Mouse (Mus musculus): ENCODE results near the gene Ccdc15. TPM values are rescaled to one million over a fixed set of nuclear protein-coding genes. Genes with fewer than 3 reads are reported as not detected.
A peak's percentile ranks its signal among the peaks of the same experiment; 100 is the strongest.

The Ccdc15 gene
- polyA plus RNA-seq, 1 experiment from 2014 or later = 2.2 TPM

DNA sequence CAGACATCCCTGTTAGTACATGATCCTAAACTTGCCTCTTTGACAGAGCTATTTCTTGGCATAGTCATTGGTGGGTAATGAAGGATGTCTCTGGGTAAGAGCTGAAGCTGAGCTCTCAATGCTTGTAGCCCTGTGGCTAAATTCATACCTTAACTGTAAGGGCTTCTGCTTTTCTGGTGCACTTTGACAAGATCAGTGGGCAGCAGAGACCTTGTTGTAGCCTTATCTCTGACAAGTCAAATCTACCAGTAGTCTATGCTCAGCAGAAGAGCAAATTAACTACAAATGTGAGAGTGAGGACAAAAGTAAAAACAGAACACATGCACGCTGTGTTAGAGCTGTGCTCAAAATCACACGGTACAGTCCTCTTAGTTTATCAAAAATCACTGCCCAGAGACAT lies 81.6 kb downstream of the Ccdc15 start:
- TF ChIP-seq EP300 (optimal IDR thresholded peaks at IDR 0.05) = no peak
- TF ChIP-seq CTCF (IDR thresholded peaks at IDR 0.05; ENCODE audit: low read depth) = no peak
- Histone ChIP-seq H3K9me3 (ENCODE audit: control insufficient read depth, low read length) (no peaks in the 10 kb centered on the region), H3K4me1 (replicated peaks; ENCODE audit: control insufficient read depth, insufficient read depth) (no peaks in the 10 kb centered on the region), H3K27ac (replicated peaks) (no peak overlapping the region), H3K27me3 (ENCODE audit: control insufficient read depth, insufficient read depth, low read length) (no peaks in the 10 kb centered on the region), H3K4me2 (replicated peaks; ENCODE audit: low read depth) (no peak overlapping the region), H3K4me3 (ENCODE audit: low read depth, low read length) (no peak overlapping the region), H3K36me3 (ENCODE audit: control insufficient read depth, insufficient read depth, low read length) (no peaks in the 10 kb centered on the region), H3K9ac (ENCODE audit: low read length) (no peak overlapping the region)
- DNase-seq (ENCODE audit: low spot score) (no peak), ATAC-seq (ENCODE audit: low FRiP score, low TSS enrichment) (no peak)
- WGBS = 81% methylated on average over 2 of the region's 2 CpGs

DNA sequence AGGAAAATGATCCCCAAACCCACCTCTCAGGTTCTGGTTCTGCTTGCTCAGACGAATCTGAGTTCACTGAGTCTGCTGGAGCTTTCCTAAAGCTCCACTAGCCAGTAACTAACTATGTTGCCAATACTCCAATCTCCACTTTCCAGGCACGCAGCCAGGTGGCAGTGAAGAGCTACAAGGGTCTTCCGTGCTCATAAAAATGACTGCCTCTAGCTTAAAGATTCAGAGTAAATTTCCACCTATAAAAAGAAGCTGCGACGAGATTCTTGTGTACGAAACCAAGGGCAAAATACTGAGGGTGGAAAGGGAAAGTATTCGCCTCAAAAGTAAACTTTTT lies 92.4 kb downstream of the Ccdc15 start:
- 25% methylated on average over 7 of the region's 7 CpGs for WGBS
- H3K36me3 ChIP-seq (ENCODE audit: control insufficient read depth, insufficient read depth, low read length) = no peaks in the 10 kb centered on the region
- H3K4me1 ChIP-seq (replicated peaks; ENCODE audit: control insufficient read depth, insufficient read depth) = peaks cover 2% of the 10 kb centered on the region; the same call in 1 of the 2 replicates
- H3K9me3 ChIP-seq (ENCODE audit: control insufficient read depth, low read length) = no peaks in the 10 kb centered on the region
- no peak overlapping the region for H3K9ac ChIP-seq (ENCODE audit: low read length)
- no peaks in the 10 kb centered on the region; the same call in 1 of the 2 replicates for H3K27me3 ChIP-seq (ENCODE audit: control insufficient read depth, insufficient read depth, low read length)
- H3K27ac ChIP-seq (replicated peaks) = no peak overlapping the region
- ATAC-seq (ENCODE audit: low FRiP score, low TSS enrichment) = peak; percentile 53; the same call in 1 of the 2 replicates
- DNase-seq (ENCODE audit: low spot score) = peak; percentile 66
- H3K4me3 ChIP-seq (ENCODE audit: low read depth, low read length) = peak overlapping the region; percentile 34
- TF ChIP-seq CTCF (IDR thresholded peaks at IDR 0.05; ENCODE audit: low read depth) (peak; percentile 83), EP300 (optimal IDR thresholded peaks at IDR 0.05) (no peak)
- peak overlapping the region; percentile 68 for H3K4me2 ChIP-seq (replicated peaks; ENCODE audit: low read depth)

DNA sequence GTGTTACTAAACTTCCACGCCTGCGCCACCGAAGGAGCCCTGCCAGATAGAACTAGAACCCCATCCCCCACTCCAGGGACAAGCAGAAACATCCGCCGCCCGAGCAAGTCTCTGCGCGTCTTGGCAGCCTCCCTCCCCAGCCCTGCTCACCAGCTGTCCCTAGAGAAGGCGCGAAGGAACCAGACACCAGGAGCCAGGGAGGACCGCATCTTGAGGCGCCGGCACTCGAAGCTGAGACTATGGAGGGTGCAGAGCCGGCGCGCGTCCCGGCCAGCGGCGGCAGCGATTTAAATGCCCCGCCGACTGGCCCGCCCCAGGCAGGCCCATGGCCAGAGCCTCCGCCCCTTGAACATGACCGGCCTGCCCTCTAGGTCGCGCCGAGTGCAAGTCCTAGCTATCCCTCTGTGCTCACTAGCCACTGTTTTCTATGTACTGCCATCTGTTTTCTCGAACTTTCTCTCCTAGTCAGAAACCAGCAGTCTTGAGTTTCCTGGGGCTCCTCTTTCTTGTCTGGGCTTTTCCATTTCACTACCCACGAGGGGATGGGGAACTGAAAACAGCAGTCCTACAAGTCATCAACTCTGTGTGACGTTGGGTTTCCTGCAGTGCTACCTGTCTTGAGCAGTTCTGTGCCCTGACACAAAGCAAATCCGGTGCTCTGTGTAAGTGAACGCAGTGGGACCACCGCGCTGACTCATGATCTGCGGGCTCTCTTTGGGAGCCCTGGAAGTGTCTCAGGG lies 92.9 kb downstream of the Ccdc15 start, which contains the start of gene Slc37a2:
TSS of gene Slc37a2 (minus strand) at position 590 of the 740 bp plus-strand sequence.
- Histone ChIP-seq H3K4me3 (ENCODE audit: low read depth, low read length) (peak within 1 kb of the TSS; percentile 34), H3K9ac (ENCODE audit: low read length) (peak within 1 kb of the TSS; percentile 47; the same call in 1 of the 2 replicates), H3K4me2 (replicated peaks; ENCODE audit: low read depth) (peak within 1 kb of the TSS; percentile 68), H3K36me3 (ENCODE audit: control insufficient read depth, insufficient read depth, low read length) (no peaks in the 10 kb centered on the region), H3K27me3 (ENCODE audit: control insufficient read depth, insufficient read depth, low read length) (no peaks in the 10 kb centered on the region; the same call in 1 of the 2 replicates), H3K4me1 (replicated peaks; ENCODE audit: control insufficient read depth, insufficient read depth) (peaks cover 2% of the 10 kb centered on the region; the same call in 1 of the 2 replicates), H3K27ac (replicated peaks) (0 out of 2 replicates have a peak within 1 kb of the TSS, but pooled peaks have one; percentile 5), H3K9me3 (ENCODE audit: control insufficient read depth, low read length) (no peaks in the 10 kb centered on the region)
- DNase-seq (ENCODE audit: low spot score) (peak; percentile 66), ATAC-seq (ENCODE audit: low FRiP score, low TSS enrichment) (peak; percentile 89)
- WGBS = 2% methylated on average over 37 of the region's 38 CpGs
- TF ChIP-seq EP300 (optimal IDR thresholded peaks at IDR 0.05) (no peak), CTCF (IDR thresholded peaks at IDR 0.05; ENCODE audit: low read depth) (0 out of 2 replicates have a peak, but pooled peaks have one; percentile 18)

DNA sequence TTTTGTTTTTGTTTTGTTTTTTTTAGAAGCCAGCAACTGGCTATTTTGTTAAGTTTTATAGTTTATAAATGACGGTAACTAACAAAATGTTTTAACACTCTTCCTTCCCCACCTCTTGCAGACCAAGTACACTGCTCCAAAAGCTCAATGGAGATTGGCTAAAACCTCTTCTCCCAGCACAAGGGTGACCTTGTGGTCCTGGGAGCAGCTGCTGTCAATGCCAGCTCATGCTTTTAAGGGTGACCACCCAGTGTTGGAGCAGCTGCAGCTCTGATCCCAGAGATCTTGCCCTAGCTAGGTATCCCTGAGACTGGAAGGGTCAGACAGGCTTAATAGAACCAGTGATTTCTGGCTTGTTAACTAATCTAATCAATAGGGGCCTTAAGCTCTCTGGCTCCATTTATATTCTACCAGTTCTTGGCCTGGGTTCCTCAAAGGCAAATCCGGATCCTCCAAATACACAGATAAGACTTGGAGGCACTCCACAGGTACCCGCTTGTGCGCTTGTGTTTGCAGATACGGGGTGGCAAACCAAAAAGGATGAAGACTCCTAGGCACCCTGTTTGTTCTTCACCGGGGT lies 93.6 kb downstream of the Ccdc15 start:
- Histone ChIP-seq H3K4me2 (replicated peaks; ENCODE audit: low read depth) (peak overlapping the region; percentile 68), H3K27me3 (ENCODE audit: control insufficient read depth, insufficient read depth, low read length) (no peaks in the 10 kb centered on the region; the same call in 1 of the 2 replicates), H3K36me3 (ENCODE audit: control insufficient read depth, insufficient read depth, low read length) (no peaks in the 10 kb centered on the region), H3K4me3 (ENCODE audit: low read depth, low read length) (peak overlapping the region; percentile 34), H3K9ac (ENCODE audit: low read length) (no peak overlapping the region), H3K27ac (replicated peaks) (no peak overlapping the region), H3K4me1 (replicated peaks; ENCODE audit: control insufficient read depth, insufficient read depth) (peaks cover 2% of the 10 kb centered on the region; the same call in 1 of the 2 replicates), H3K9me3 (ENCODE audit: control insufficient read depth, low read length) (no peaks in the 10 kb centered on the region)
- DNase-seq (ENCODE audit: low spot score) (no peak), ATAC-seq (ENCODE audit: low FRiP score, low TSS enrichment) (no peak)
- no peak for TF ChIP-seq EP300 (optimal IDR thresholded peaks at IDR 0.05)
- TF ChIP-seq CTCF (IDR thresholded peaks at IDR 0.05; ENCODE audit: low read depth) = no peak
- WGBS = 17% methylated on average over 6 of the region's 6 CpGs

DNA sequence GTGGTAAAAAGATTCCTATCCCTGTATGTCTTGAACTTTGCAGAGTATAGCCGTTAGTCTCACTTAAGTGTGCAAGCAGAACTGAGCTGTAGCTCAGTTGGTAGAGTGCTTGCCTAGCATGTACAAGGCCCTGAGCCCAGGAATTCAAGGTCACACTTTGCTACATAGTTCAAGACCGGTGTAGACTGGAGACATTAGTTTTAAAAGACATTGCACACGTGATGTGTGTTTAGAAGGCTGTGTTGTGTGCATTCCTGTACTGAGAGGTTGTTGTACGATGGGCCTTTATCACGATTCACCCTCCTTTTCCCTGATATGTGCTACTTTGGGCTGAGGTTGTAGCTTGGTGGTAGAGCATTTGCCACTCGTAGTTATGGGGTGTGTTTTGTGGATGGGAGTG lies 97.6 kb downstream of the Ccdc15 start:
- H3K27ac ChIP-seq (replicated peaks) = no peak overlapping the region
- 76% methylated on average over 6 of the region's 6 CpGs for WGBS
- no peaks in the 10 kb centered on the region for H3K27me3 ChIP-seq (ENCODE audit: control insufficient read depth, insufficient read depth, low read length)
- H3K4me2 ChIP-seq (replicated peaks; ENCODE audit: low read depth) = no peak overlapping the region
- H3K36me3 ChIP-seq (ENCODE audit: control insufficient read depth, insufficient read depth, low read length) = no peaks in the 10 kb centered on the region
- no peak for DNase-seq (ENCODE audit: low spot score)
- ATAC-seq (ENCODE audit: low FRiP score, low TSS enrichment) = no peak
- no peak for TF ChIP-seq CTCF (IDR thresholded peaks at IDR 0.05; ENCODE audit: low read depth)
- TF ChIP-seq EP300 (optimal IDR thresholded peaks at IDR 0.05) = no peak
- H3K9me3 ChIP-seq (ENCODE audit: control insufficient read depth, low read length) = no peaks in the 10 kb centered on the region
- H3K9ac ChIP-seq (ENCODE audit: low read length) = no peak overlapping the region
- H3K4me1 ChIP-seq (replicated peaks; ENCODE audit: control insufficient read depth, insufficient read depth) = peaks cover 1% of the 10 kb centered on the region; the same call in 1 of the 2 replicates
- no peak overlapping the region for H3K4me3 ChIP-seq (ENCODE audit: low read depth, low read length)

DNA sequence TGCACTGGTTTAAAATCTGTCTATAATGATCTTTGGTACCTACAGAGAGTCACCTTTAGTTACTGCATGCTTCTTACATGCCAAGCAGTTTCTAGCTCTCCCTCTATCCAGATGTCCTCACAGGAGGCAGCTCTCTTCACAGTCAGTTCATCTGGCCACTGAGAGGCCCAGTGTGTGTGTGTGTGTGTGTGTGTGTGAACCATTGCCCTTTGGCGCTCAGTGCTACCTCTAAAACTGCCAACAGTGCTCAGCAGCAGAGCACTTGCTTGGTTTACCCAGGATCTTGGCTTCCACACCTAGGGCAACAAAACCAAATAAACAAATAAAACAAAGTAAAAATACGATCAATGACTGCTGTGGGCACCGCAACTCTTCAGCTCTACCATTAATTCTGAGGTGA lies 98.3 kb downstream of the Ccdc15 start:
- DNase-seq (ENCODE audit: low spot score) (no peak), ATAC-seq (ENCODE audit: low FRiP score, low TSS enrichment) (no peak)
- no peaks in the 10 kb centered on the region for H3K9me3 ChIP-seq (ENCODE audit: control insufficient read depth, low read length)
- H3K9ac ChIP-seq (ENCODE audit: low read length) = no peak overlapping the region
- no peaks in the 10 kb centered on the region for H3K27me3 ChIP-seq (ENCODE audit: control insufficient read depth, insufficient read depth, low read length)
- no peak for TF ChIP-seq CTCF (IDR thresholded peaks at IDR 0.05; ENCODE audit: low read depth)
- TF ChIP-seq EP300 (optimal IDR thresholded peaks at IDR 0.05) = no peak
- no peak overlapping the region for H3K27ac ChIP-seq (replicated peaks)
- no peak overlapping the region for H3K4me3 ChIP-seq (ENCODE audit: low read depth, low read length)
- 92% methylated on average over 3 of the region's 3 CpGs for WGBS
- H3K4me1 ChIP-seq (replicated peaks; ENCODE audit: control insufficient read depth, insufficient read depth) = no peaks in the 10 kb centered on the region
- H3K4me2 ChIP-seq (replicated peaks; ENCODE audit: low read depth) = no peak overlapping the region
- H3K36me3 ChIP-seq (ENCODE audit: control insufficient read depth, insufficient read depth, low read length) = no peaks in the 10 kb centered on the region
